Mouse (Mus musculus): ENCODE measurements around the gene Cxcr4. TPM values are rescaled to one million over a fixed set of nuclear protein-coding genes. Genes with fewer than 3 reads are reported as not detected.
"Not testable (repeated sequence)": the region's sequence is repeated elsewhere in the genome, so short reads cannot be mapped to it uniquely, and the experiment has no call there.

Gene Cxcr4
- polyA plus RNA-seq, 2 experiments: 2.4 to 9.3 TPM

- no peak for TF ChIP-seq EP300 (IDR thresholded peaks at IDR 0.05; ENCODE audit: low read depth)
- TF ChIP-seq CTCF (IDR thresholded peaks at IDR 0.05; ENCODE audit: low read depth): no peak
- DNase-seq (ENCODE audit: low read depth in 3 of 3, low spot score in 3 of 3): no peak
- no peak overlapping the region for H3K4me2 ChIP-seq (ENCODE audit: low read depth)
These were observed 3.8 kb downstream of the Cxcr4 start for GRCm38 (mm10) chr1:128588337-128588736.

GRCm38 (mm10) chr1:128586928-128587780 is 4.9 kb downstream of the Cxcr4 start:
- peaks cover 27% of the 10 kb centered on the region for H3K27me3 ChIP-seq (ENCODE audit: control insufficient read depth, insufficient read depth, low read length)
- H3K9ac ChIP-seq (replicated peaks): no peak overlapping the region
- 63% methylated on average over 8 of the region's 8 CpGs for WGBS (ENCODE audit: insufficient replicate concordance)
- no peak overlapping the region for H3K27ac ChIP-seq
- H3K4me2 ChIP-seq (ENCODE audit: low read depth): no peak overlapping the region
- H3K4me1 ChIP-seq (replicated peaks; ENCODE audit: control insufficient read depth in 2 of 2, insufficient read depth in 2 of 2, low read length in 1 of 2): no peaks in the 10 kb centered on the region
- no peak overlapping the region for H3K4me3 ChIP-seq (ENCODE audit: insufficient read depth in 1 of 2, low read depth in 2 of 2, low read length in 2 of 2)
- no peak for TF ChIP-seq EP300 (IDR thresholded peaks at IDR 0.05; ENCODE audit: low read depth)
- no peak for TF ChIP-seq CTCF (IDR thresholded peaks at IDR 0.05; ENCODE audit: low read depth)
- no peaks in the 10 kb centered on the region for H3K9me3 ChIP-seq (ENCODE audit: control insufficient read depth, low read length)
- no peaks in the 10 kb centered on the region for H3K36me3 ChIP-seq (replicated peaks; ENCODE audit: control insufficient read depth, insufficient read depth, low read depth)
- ATAC-seq (ENCODE audit: insufficient read depth): no peak
- DNase-seq (ENCODE audit: low read depth in 3 of 3, low spot score in 3 of 3): no peak

More at GRCm38 (mm10) chr1:128588337-128588736, 3.8 kb downstream of the Cxcr4 start:
- Histone ChIP-seq H3K27ac (no peak overlapping the region), H3K27me3 (ENCODE audit: control insufficient read depth, insufficient read depth, low read length) (peaks cover 39% of the 10 kb centered on the region), H3K9me3 (ENCODE audit: control insufficient read depth, low read length) (no peaks in the 10 kb centered on the region), H3K36me3 (replicated peaks; ENCODE audit: control insufficient read depth, insufficient read depth, low read depth) (no peaks in the 10 kb centered on the region), H3K9ac (replicated peaks) (no peak overlapping the region), H3K4me1 (replicated peaks; ENCODE audit: control insufficient read depth in 2 of 2, insufficient read depth in 2 of 2, low read length in 1 of 2) (no peaks in the 10 kb centered on the region), H3K4me3 (ENCODE audit: insufficient read depth in 1 of 2, low read depth in 2 of 2, low read length in 2 of 2) (no peak overlapping the region)
- WGBS (ENCODE audit: insufficient replicate concordance): 55% methylated on average over 2 of the region's 2 CpGs
- no peak for ATAC-seq (ENCODE audit: insufficient read depth)

GRCm38 (mm10) chr1:128586162-128586927 is 5.7 kb downstream of the Cxcr4 start:
- Histone ChIP-seq H3K4me1 (replicated peaks; ENCODE audit: control insufficient read depth in 2 of 2, insufficient read depth in 2 of 2, low read length in 1 of 2) (no peaks in the 10 kb centered on the region), H3K9me3 (ENCODE audit: control insufficient read depth, low read length) (no peaks in the 10 kb centered on the region), H3K4me2 (ENCODE audit: low read depth) (no peak overlapping the region), H3K27ac (no peak overlapping the region), H3K9ac (replicated peaks) (no peak overlapping the region), H3K4me3 (ENCODE audit: insufficient read depth in 1 of 2, low read depth in 2 of 2, low read length in 2 of 2) (no peak overlapping the region), H3K27me3 (ENCODE audit: control insufficient read depth, insufficient read depth, low read length) (peaks cover 19% of the 10 kb centered on the region), H3K36me3 (replicated peaks; ENCODE audit: control insufficient read depth, insufficient read depth, low read depth) (no peaks in the 10 kb centered on the region)
- DNase-seq (ENCODE audit: low read depth in 3 of 3, low spot score in 3 of 3): no peak
- 56% methylated on average over 8 of the region's 8 CpGs for WGBS (ENCODE audit: insufficient replicate concordance)
- ATAC-seq (ENCODE audit: insufficient read depth): no peak
- TF ChIP-seq EP300 (IDR thresholded peaks at IDR 0.05; ENCODE audit: low read depth) (no peak), CTCF (IDR thresholded peaks at IDR 0.05; ENCODE audit: low read depth) (no peak)

- no peak for ATAC-seq (ENCODE audit: insufficient read depth)
These were observed 6.5 kb downstream of the Cxcr4 start for GRCm38 (mm10) chr1:128585396-128586161.

GRCm38 (mm10) chr1:128584716-128585115 is 7.4 kb downstream of the Cxcr4 start:
- not testable (repeated sequence) for H3K36me3 ChIP-seq (replicated peaks; ENCODE audit: control insufficient read depth, insufficient read depth, low read depth); H3K4me2 ChIP-seq (ENCODE audit: low read depth); H3K27me3 ChIP-seq (ENCODE audit: control insufficient read depth, insufficient read depth, low read length); H3K4me1 ChIP-seq (replicated peaks; ENCODE audit: control insufficient read depth in 2 of 2, insufficient read depth in 2 of 2, low read length in 1 of 2); ATAC-seq (ENCODE audit: insufficient read depth); H3K9me3 ChIP-seq (ENCODE audit: control insufficient read depth, low read length); DNase-seq (ENCODE audit: low read depth in 3 of 3, low spot score in 3 of 3); H3K9ac ChIP-seq (replicated peaks); H3K4me3 ChIP-seq (ENCODE audit: insufficient read depth in 1 of 2, low read depth in 2 of 2, low read length in 2 of 2); H3K27ac ChIP-seq
- WGBS (ENCODE audit: insufficient replicate concordance): 57% methylated on average over 1 of the region's 1 CpGs

More at GRCm38 (mm10) chr1:128585396-128586161, 6.5 kb downstream of the Cxcr4 start:
- Histone ChIP-seq H3K4me3 (ENCODE audit: insufficient read depth in 1 of 2, low read depth in 2 of 2, low read length in 2 of 2) (no peak overlapping the region), H3K4me2 (ENCODE audit: low read depth) (no peak overlapping the region), H3K27ac (no peak overlapping the region), H3K27me3 (ENCODE audit: control insufficient read depth, insufficient read depth, low read length) (peaks cover 11% of the 10 kb centered on the region), H3K9me3 (ENCODE audit: control insufficient read depth, low read length) (no peaks in the 10 kb centered on the region), H3K36me3 (replicated peaks; ENCODE audit: control insufficient read depth, insufficient read depth, low read depth) (no peaks in the 10 kb centered on the region), H3K9ac (replicated peaks) (no peak overlapping the region), H3K4me1 (replicated peaks; ENCODE audit: control insufficient read depth in 2 of 2, insufficient read depth in 2 of 2, low read length in 1 of 2) (no peaks in the 10 kb centered on the region)
- DNase-seq (ENCODE audit: low read depth in 3 of 3, low spot score in 3 of 3): no peak
- TF ChIP-seq CTCF (IDR thresholded peaks at IDR 0.05; ENCODE audit: low read depth) (no peak), EP300 (IDR thresholded peaks at IDR 0.05; ENCODE audit: low read depth) (no peak)
- 45% methylated on average over 3 of the region's 3 CpGs for WGBS (ENCODE audit: insufficient replicate concordance)
